Mouse (Mus musculus) megakaryocyte, embryonic 14.5 days (primary cell): ENCODE measurements around the gene Rps6kb2. TPM values are rescaled to one million over a fixed set of nuclear protein-coding genes. Genes with fewer than 3 reads are reported as not detected.

ENCODE experiments used
- H3K27me3 ChIP-seq: replicated peaks from 2 replicates; pipeline ENCODE3; 2012; ENCODE audit warnings: inconsistent platforms
- H3K36me3 ChIP-seq: replicated peaks from 2 replicates; pipeline ENCODE3; 2012; ENCODE audit warnings: low read length, inconsistent platforms, mixed read lengths
- H3K4me1 ChIP-seq: 2 replicates; pipeline ENCODE4 v1.6.1; 2012; ENCODE audit warnings: inconsistent platforms
- H3K4me3 ChIP-seq: replicated peaks from 2 replicates; pipeline ENCODE3; 2012; ENCODE audit warnings: moderate library complexity, mild to moderate bottlenecking, inconsistent platforms
- H3K9me3 ChIP-seq: 2 replicates; pipeline ENCODE4 v1.6.1; 2012; ENCODE audit warnings: inconsistent platforms
- FLI1 ChIP-seq: IDR thresholded peaks from 2 replicates; pipeline ENCODE4 v1.6.1; 2012; ENCODE audit warnings: low read length, inconsistent platforms, mixed read lengths
- GATA1 ChIP-seq: IDR thresholded peaks from 3 replicates; pipeline ENCODE4 v1.6.1; 2012; ENCODE audit warnings: mixed read lengths, low read length, inconsistent platforms, borderline replicate concordance
- polyA plus RNA-seq: library from polyadenylated mRNA; stranded (reverse); fragments of >175 nt; gene quantifications from 2 replicates; pipeline ENCODE4 v1.2.3, GENCODE M21; 2012; ENCODE audit warnings: low replicate concordance; ENCODE audit not compliant: insufficient read depth

Rps6kb2 gene
- polyA plus RNA-seq, 1 experiment: 108 TPM

- peaks cover 88% of the 10 kb centered on the region for H3K4me1 ChIP-seq
- no peaks in the 10 kb centered on the region for H3K27me3 ChIP-seq
- TF ChIP-seq GATA1 (no peak), FLI1 (no peak)
- H3K36me3 ChIP-seq: peaks cover 47% of the 10 kb centered on the region
- H3K9me3 ChIP-seq: no peaks in the 10 kb centered on the region
- H3K4me3 ChIP-seq: no peak overlapping the region
Measured at GRCm38 (mm10) chr19:4189051-4189620, 26.0 kb upstream of the Rps6kb2 start.

- H3K36me3 ChIP-seq: peaks cover 45% of the 10 kb centered on the region
- H3K27me3 ChIP-seq: no peaks in the 10 kb centered on the region
- H3K4me3 ChIP-seq: no peak overlapping the region
- peaks cover 89% of the 10 kb centered on the region for H3K4me1 ChIP-seq
- TF ChIP-seq GATA1: no peak
- no peak for TF ChIP-seq FLI1
- no peaks in the 10 kb centered on the region for H3K9me3 ChIP-seq
Measured at GRCm38 (mm10) chr19:4187303-4187702, 24.1 kb upstream of the Rps6kb2 start.

GRCm38 (mm10) chr19:4184976-4185975, 22.1 kb upstream of the Rps6kb2 start:
- Histone ChIP-seq H3K9me3 (no peaks in the 10 kb centered on the region), H3K4me3 (peak overlapping the region; percentile 89), H3K27me3 (peaks cover 2% of the 10 kb centered on the region), H3K4me1 (peaks cover 89% of the 10 kb centered on the region), H3K36me3 (peaks cover 47% of the 10 kb centered on the region)
- TF ChIP-seq GATA1: no peak
- TF ChIP-seq FLI1: no peak

- no peak overlapping the region for H3K4me3 ChIP-seq
- peaks cover 2% of the 10 kb centered on the region for H3K27me3 ChIP-seq
- TF ChIP-seq FLI1 (no peak), GATA1 (no peak)
- H3K4me1 ChIP-seq: peaks cover 77% of the 10 kb centered on the region
- peaks cover 37% of the 10 kb centered on the region for H3K36me3 ChIP-seq
- H3K9me3 ChIP-seq: no peaks in the 10 kb centered on the region
Measured at GRCm38 (mm10) chr19:4183689-4184088, 20.5 kb upstream of the Rps6kb2 start.

- H3K4me1 ChIP-seq: peaks cover 65% of the 10 kb centered on the region
- no peak overlapping the region for H3K4me3 ChIP-seq
- no peaks in the 10 kb centered on the region for H3K9me3 ChIP-seq
- peaks cover 22% of the 10 kb centered on the region for H3K36me3 ChIP-seq
- no peak for TF ChIP-seq GATA1
- no peak for TF ChIP-seq FLI1
- peaks cover 3% of the 10 kb centered on the region for H3K27me3 ChIP-seq
Measured at GRCm38 (mm10) chr19:4181892-4182291, 18.7 kb upstream of the Rps6kb2 start.

GRCm38 (mm10) chr19:4180411-4180810, 17.3 kb upstream of the Rps6kb2 start:
- TF ChIP-seq GATA1 (no peak), FLI1 (no peak)

GRCm38 (mm10) chr19:4175368-4175947, 12.3 kb upstream of the Rps6kb2 start, which contains the start of gene Carns1:
TSS of gene Carns1 (minus strand) at chr19:4175479.
- Histone ChIP-seq H3K4me1 (peaks cover 58% of the 10 kb centered on the region), H3K4me3 (no peak within 1 kb of the TSS), H3K27me3 (peaks cover 12% of the 10 kb centered on the region), H3K9me3 (no peaks in the 10 kb centered on the region), H3K36me3 (no peaks in the 10 kb centered on the region)
- TF ChIP-seq GATA1 (no peak), FLI1 (no peak)

More at GRCm38 (mm10) chr19:4180411-4180810, 17.3 kb upstream of the Rps6kb2 start:
- Histone ChIP-seq H3K4me1 (peaks cover 58% of the 10 kb centered on the region), H3K9me3 (no peaks in the 10 kb centered on the region), H3K4me3 (no peak overlapping the region), H3K27me3 (peaks cover 11% of the 10 kb centered on the region), H3K36me3 (peaks cover 20% of the 10 kb centered on the region)

- Histone ChIP-seq H3K9me3 (no peaks in the 10 kb centered on the region), H3K4me3 (no peak overlapping the region), H3K36me3 (no peaks in the 10 kb centered on the region), H3K4me1 (peaks cover 67% of the 10 kb centered on the region), H3K27me3 (peaks cover 11% of the 10 kb centered on the region)
- TF ChIP-seq GATA1 (no peak), FLI1 (no peak)
Measured at GRCm38 (mm10) chr19:4172925-4173324, 9.8 kb upstream of the Rps6kb2 start.

GRCm38 (mm10) chr19:4171393-4172290, 8.5 kb upstream of the Rps6kb2 start:
- Histone ChIP-seq H3K36me3 (no peaks in the 10 kb centered on the region), H3K27me3 (peaks cover 10% of the 10 kb centered on the region), H3K9me3 (no peaks in the 10 kb centered on the region), H3K4me3 (peak overlapping the region; percentile 44), H3K4me1 (peaks cover 75% of the 10 kb centered on the region)
- TF ChIP-seq GATA1 (no peak), FLI1 (no peak)
